Mouse (Mus musculus): ENCODE results near the gene Prrg3.

- no peak for TF ChIP-seq CTCF (IDR thresholded peaks at IDR 0.05; ENCODE audit: control insufficient read depth, insufficient read depth, insufficient replicate concordance, low read depth, low read length)
- TF ChIP-seq POLR2A (IDR thresholded peaks at IDR 0.05; ENCODE audit: control insufficient read depth, low read depth, low read length): no peak
Observed at GRCm38 (mm10) chrX:71972686-71973085, 10.3 kb downstream of the Prrg3 start, which contains the start of gene Fate1.
